Mouse (Mus musculus) brain, adult 2 months (tissue): ENCODE measurements around the gene Mroh7.

Source experiments
- DNase-seq: peaks from one replicate; pipeline ENCODE4 v3.0.0; 2011; ENCODE audit warnings: low read depth, low spot score

Mroh7 gene

DNA sequence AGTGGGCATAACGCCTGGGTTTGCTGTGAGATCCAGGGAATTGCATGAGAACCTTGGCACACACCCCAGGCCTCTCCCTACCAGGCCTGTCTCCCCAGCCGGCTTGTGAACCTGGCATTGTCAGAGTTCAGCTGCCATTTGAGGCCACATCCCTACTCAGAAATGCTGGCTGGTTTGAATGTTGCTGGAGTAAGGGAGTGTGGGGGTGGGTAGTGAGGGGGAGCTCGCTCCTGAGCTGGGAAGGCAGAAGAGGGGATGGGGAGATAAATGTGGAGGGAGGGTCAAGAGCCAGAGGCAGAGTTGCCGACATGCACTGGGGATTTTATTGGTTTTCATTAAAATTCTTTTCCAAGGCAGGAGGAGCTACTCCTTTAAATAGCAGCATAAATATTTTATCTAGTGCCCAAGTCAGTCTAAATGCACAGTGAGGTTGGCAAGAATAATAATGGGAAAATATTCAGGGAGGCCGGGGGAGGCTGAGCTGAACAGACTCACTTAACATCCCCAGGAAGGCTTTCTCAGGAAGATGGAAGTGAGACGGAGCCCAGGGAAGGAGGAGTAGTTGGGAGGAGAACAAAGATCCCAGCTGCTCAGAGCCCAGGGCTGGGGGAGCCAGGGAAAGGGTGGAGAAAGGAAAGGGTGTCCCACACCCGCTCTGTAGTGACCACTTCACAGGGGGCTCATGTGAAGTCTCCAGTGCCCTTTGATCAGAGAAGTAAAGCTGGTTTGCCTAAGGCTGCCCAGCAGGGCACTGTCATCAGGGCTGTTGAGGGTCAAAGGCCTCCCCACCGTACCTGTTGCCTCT is 97.2 kb downstream of the Mroh7 start:
- DNase-seq = peak; percentile 62

DNA sequence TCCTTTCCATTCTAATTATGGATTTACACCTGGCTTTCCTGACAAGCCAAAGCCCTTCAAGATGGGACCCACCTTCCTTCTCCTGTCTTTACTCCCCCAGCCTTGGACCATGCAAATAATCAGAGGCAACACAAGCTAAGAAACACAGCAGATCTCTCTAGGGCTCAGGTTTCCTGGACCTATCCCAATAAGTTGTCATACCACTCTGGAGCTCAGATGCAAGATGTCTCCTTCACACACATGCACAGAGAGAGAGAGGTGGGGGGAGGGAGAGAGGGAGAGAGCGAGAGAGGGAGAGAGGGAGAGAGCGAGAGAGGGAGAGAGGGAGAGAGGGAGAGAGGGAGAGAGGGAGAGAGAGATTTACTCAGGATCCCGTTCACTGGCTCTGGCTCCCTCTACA is 98.4 kb downstream of the Mroh7 start:
- DNase-seq = peak; percentile 56
